Mouse (Mus musculus) small intestine, adult 2 months (tissue): ENCODE data around the gene Mlxip. TPM values are rescaled to one million over a fixed set of nuclear protein-coding genes. Genes with fewer than 3 reads are reported as not detected.

Experiments
- H3K27ac ChIP-seq: fragments of 200-500 bp; 2 replicates; pipeline ENCODE4 v1.5.1; 2012; ENCODE audit warnings: low read depth, low read length, control low read depth, inconsistent platforms; ENCODE audit not compliant: insufficient read depth
- H3K27me3 ChIP-seq: fragments of 200-500 bp; 2 replicates; pipeline ENCODE4 v1.6.1; 2012; ENCODE audit warnings: mild to moderate bottlenecking, moderate library complexity, low read length, inconsistent platforms; ENCODE audit not compliant: control insufficient read depth, insufficient read depth
- H3K36me3 ChIP-seq: fragments of 200-500 bp; 2 replicates; pipeline ENCODE4 v1.6.1; 2012; ENCODE audit warnings: mild to moderate bottlenecking, low read length, control low read depth, inconsistent platforms; ENCODE audit not compliant: control insufficient read depth, insufficient read depth
- H3K4me1 ChIP-seq: fragments of 200-500 bp; 2 replicates; pipeline ENCODE4 v1.6.1; 2012; ENCODE audit warnings: low read length, inconsistent platforms, mixed read lengths; ENCODE audit not compliant: control insufficient read depth, insufficient read depth, insufficient read length
- H3K4me3 ChIP-seq: fragments of 200-500 bp; 2 replicates; pipeline ENCODE4 v1.5.1; 2012; ENCODE audit warnings: low read depth, mild to moderate bottlenecking, control low read depth, inconsistent platforms, low read length, moderate library complexity
- CTCF ChIP-seq: fragments of 200-500 bp; IDR thresholded peaks from 2 replicates; pipeline ENCODE4 v1.5.1; 2012; ENCODE audit warnings: low read depth, mild to moderate bottlenecking, control low read depth, inconsistent platforms, low read length, moderate library complexity, mixed read lengths; ENCODE audit not compliant: insufficient replicate concordance, insufficient read length; ENCODE audit errors: extremely low read depth
- POLR2A ChIP-seq: fragments of 200-500 bp; IDR thresholded peaks from 2 replicates; pipeline ENCODE4 v1.6.1; 2012; ENCODE audit warnings: low read depth, mild to moderate bottlenecking, control low read depth, inconsistent platforms, low read length, moderate library complexity
- WGBS: fragments of 180-500 bp; shearing (Covaris S2); methylation state at CpG from one replicate; pipeline ENCODE4 v1.1.7; 2018; 5-methylcytosine and 5-hydroxymethylcytosine counted together
- polyA plus RNA-seq: library from polyadenylated mRNA; depleted of rRNA; stranded (reverse); fragments of >200 nt; gene quantifications from 2 replicates; pipeline ENCODE4 v1.2.3, GENCODE M21; 2012; rRNA removed

Gene Mlxip
- 25.3 and 39.7 TPM in 2 replicates for polyA plus RNA-seq

GRCm38 (mm10) chr5:123394303-123394956 lies at the start of gene Mlxip:
Gene Mlxip, plus strand, starts transcription at chr5:123394798.
- Histone ChIP-seq H3K27me3 (no peaks in the 10 kb centered on the region), H3K36me3 (no peaks in the 10 kb centered on the region), H3K27ac (peak within 1 kb of the TSS; percentile 60), H3K4me1 (peaks cover 16% of the 10 kb centered on the region), H3K4me3 (peak within 1 kb of the TSS; percentile 89)
- under 1% methylated on average over 50 of the region's 50 CpGs for WGBS
- TF ChIP-seq CTCF: no peak
- peak; percentile 98 for TF ChIP-seq POLR2A

- H3K27ac ChIP-seq: peak overlapping the region; percentile 88
- H3K4me1 ChIP-seq: peaks cover 6% of the 10 kb centered on the region
- no peaks in the 10 kb centered on the region for H3K27me3 ChIP-seq
- under 1% methylated on average over 84 of the region's 87 CpGs for WGBS
- H3K4me3 ChIP-seq: peak overlapping the region; percentile 99
- H3K36me3 ChIP-seq: no peaks in the 10 kb centered on the region
- TF ChIP-seq POLR2A (no peak), CTCF (no peak)
Measured at GRCm38 (mm10) chr5:123344963-123345852, 49.4 kb upstream of the Mlxip start.

- Histone ChIP-seq H3K4me1 (peaks cover 13% of the 10 kb centered on the region), H3K27ac (peak overlapping the region; percentile 42), H3K36me3 (no peaks in the 10 kb centered on the region), H3K4me3 (peak overlapping the region; percentile 99), H3K27me3 (no peaks in the 10 kb centered on the region)
- WGBS: 5% methylated on average over 22 of the region's 22 CpGs
- TF ChIP-seq CTCF (0 out of 2 replicates have a peak, but pooled peaks have one; percentile 2), POLR2A (no peak)
Measured at GRCm38 (mm10) chr5:123345853-123346654, 48.5 kb upstream of the Mlxip start.

GRCm38 (mm10) chr5:123346701-123347270 lies 47.8 kb upstream of the Mlxip start:
- H3K4me3 ChIP-seq: peak overlapping the region; percentile 99; the same call in 1 of the 2 replicates
- H3K4me1 ChIP-seq: peaks cover 13% of the 10 kb centered on the region
- H3K27ac ChIP-seq: no peak overlapping the region
- H3K27me3 ChIP-seq: no peaks in the 10 kb centered on the region
- TF ChIP-seq CTCF: no peak
- TF ChIP-seq POLR2A: no peak
- H3K36me3 ChIP-seq: no peaks in the 10 kb centered on the region
- WGBS: 39% methylated on average over 7 of the region's 7 CpGs

- Histone ChIP-seq H3K4me3 (no peak overlapping the region), H3K27me3 (no peaks in the 10 kb centered on the region), H3K36me3 (0 out of 2 replicates have a peak, but pooled peaks cover 1% of the 10 kb centered on the region), H3K4me1 (peaks cover 13% of the 10 kb centered on the region), H3K27ac (no peak overlapping the region)
- WGBS: 58% methylated on average over 2 of the region's 2 CpGs
- no peak for TF ChIP-seq POLR2A
- TF ChIP-seq CTCF: no peak
Measured at GRCm38 (mm10) chr5:123347985-123348384, 46.6 kb upstream of the Mlxip start.

GRCm38 (mm10) chr5:123350386-123350785 lies 44.2 kb upstream of the Mlxip start:
- Histone ChIP-seq H3K4me3 (no peak overlapping the region), H3K36me3 (peaks cover 1% of the 10 kb centered on the region; the same call in 1 of the 2 replicates), H3K27ac (no peak overlapping the region), H3K27me3 (no peaks in the 10 kb centered on the region), H3K4me1 (peaks cover 13% of the 10 kb centered on the region)
- 43% methylated on average over 10 of the region's 10 CpGs for WGBS
- TF ChIP-seq POLR2A: no peak
- no peak for TF ChIP-seq CTCF
